Mouse (Mus musculus) intestine, embryonic 14.5 days (tissue): ENCODE measurements around the gene Mrps14. TPM values are rescaled to one million over a fixed set of nuclear protein-coding genes. Genes with fewer than 3 reads are reported as not detected.

ENCODE experiments used
- ATAC-seq: fragments of 200-750 bp; cut with Nextera tagmentation; replicated peaks from 2 replicates; pipeline ENCODE4 v1.8.0; 2017; ENCODE audit warnings: low read depth, moderate number of reproducible peaks, moderate TSS enrichment, moderate library complexity; ENCODE audit not compliant: low FRiP score, low TSS enrichment
- DNase-seq: peaks from one replicate; pipeline ENCODE4 v3.0.0-alpha.2; 2018; ENCODE audit warnings: low spot score
- H3K27ac ChIP-seq: fragments of 300-500 bp; sonication (generic); 2 replicates; pipeline ENCODE4 v1.5.1; 2014; ENCODE audit warnings: low read depth, mild to moderate bottlenecking, control low read depth
- H3K27me3 ChIP-seq: fragments of 300-500 bp; sonication (generic); replicated peaks from 2 replicates; pipeline ENCODE4 v1.6.1; 2014; ENCODE audit warnings: low read length, control low read depth; ENCODE audit not compliant: control insufficient read depth, insufficient read depth
- H3K36me3 ChIP-seq: fragments of 300-500 bp; sonication (generic); 2 replicates; pipeline ENCODE4 v1.6.1; 2014; ENCODE audit warnings: low read length, control low read depth; ENCODE audit not compliant: control insufficient read depth, insufficient read depth
- H3K4me1 ChIP-seq: fragments of 300-500 bp; sonication (generic); replicated peaks from 2 replicates; pipeline ENCODE4 v1.6.1; 2014; ENCODE audit warnings: low read length, control low read depth, mixed read lengths; ENCODE audit not compliant: control insufficient read depth, insufficient read depth
- H3K4me2 ChIP-seq: fragments of 300-500 bp; sonication (generic); 2 replicates; pipeline ENCODE4 v1.6.1; 2014; ENCODE audit warnings: low read length
- H3K4me3 ChIP-seq: fragments of 300-500 bp; sonication (generic); 2 replicates; pipeline ENCODE4 v1.5.1; 2014; ENCODE audit warnings: low read depth, low read length, control low read depth, mixed read lengths
- H3K9ac ChIP-seq: fragments of 300-500 bp; sonication (generic); 2 replicates; pipeline ENCODE4 v1.6.1; 2014; ENCODE audit warnings: mild to moderate bottlenecking, low read length
- H3K9me3 ChIP-seq: fragments of 300-500 bp; sonication (generic); 2 replicates; pipeline ENCODE4 v1.6.1; 2016; ENCODE audit warnings: low read length, control low read depth; ENCODE audit not compliant: control insufficient read depth
- WGBS: fragments of 180-500 bp; shearing (Covaris S2); extraction: QIAGEN DNeasy Blood & Tissue Kit; methylation state at CpG from one replicate; pipeline ENCODE4 v1.1.7; 2014; 5-methylcytosine and 5-hydroxymethylcytosine counted together
- polyA plus RNA-seq: library from polyadenylated mRNA; unstranded; fragments of >200 nt; fragmentation: Nextera tagmentation; extraction: Ambion mirVana; gene quantifications from 2 replicates; pipeline ENCODE4 v1.2.1, GENCODE M21; 2014

The Mrps14 gene
- polyA plus RNA-seq, 1 experiment from 2014 or later = 276 TPM

DNA sequence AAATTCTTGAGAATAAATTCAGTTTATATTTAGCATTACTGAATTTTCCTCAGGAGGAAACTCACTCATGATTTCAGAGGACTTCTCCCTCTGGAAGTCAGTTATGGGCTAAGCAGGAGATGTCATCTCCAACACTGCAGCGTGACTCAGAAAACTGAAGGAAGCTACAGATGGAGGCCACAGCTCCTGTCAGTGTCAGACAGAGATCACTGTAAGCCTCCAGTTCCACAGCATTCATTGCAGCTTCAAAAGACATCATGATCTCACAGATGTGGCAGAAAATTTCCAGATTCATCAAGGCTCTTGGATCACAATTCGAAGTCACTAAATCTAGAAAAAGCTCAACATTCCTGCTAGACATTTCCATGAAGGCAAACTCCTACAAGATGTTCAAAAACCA, 43.0 kb downstream of the Mrps14 start:
- Histone ChIP-seq H3K4me3 (no peak overlapping the region), H3K27me3 (no peaks in the 10 kb centered on the region), H3K9me3 (no peaks in the 10 kb centered on the region), H3K4me2 (no peak overlapping the region), H3K36me3 (no peaks in the 10 kb centered on the region), H3K9ac (no peak overlapping the region), H3K27ac (no peak overlapping the region), H3K4me1 (no peaks in the 10 kb centered on the region)
- no peak for DNase-seq
- ATAC-seq = no peak
- WGBS = 87% methylated on average over 2 of the region's 2 CpGs

DNA sequence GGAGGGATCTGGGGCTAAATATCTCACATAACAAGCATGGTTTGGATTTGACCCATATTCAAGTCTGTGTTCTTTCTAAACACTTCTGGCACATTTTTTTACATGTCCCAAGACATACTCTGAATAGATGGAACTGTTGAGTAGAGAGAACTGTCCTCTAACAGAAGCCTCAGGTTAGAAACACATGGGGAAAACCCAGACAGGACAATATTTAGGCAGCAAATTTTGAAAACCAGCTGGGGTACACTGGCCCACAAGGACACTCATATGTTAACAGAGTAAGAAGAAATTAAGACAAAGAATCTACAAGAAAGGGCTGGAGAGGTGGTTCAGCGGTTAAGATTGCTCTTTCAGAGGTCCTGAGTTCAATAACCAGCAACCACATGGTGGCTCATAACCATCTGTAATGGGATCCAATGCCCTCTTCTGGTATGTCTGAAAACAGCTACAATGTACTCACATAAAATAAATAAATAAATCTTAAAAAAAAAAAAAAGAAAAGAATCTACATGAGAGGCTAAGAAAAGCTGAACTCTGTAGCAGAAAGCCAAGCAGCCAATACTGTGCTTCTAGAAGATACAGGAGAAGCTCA, 43.9 kb downstream of the Mrps14 start:
- DNase-seq (no peak), ATAC-seq (no peak)
- Histone ChIP-seq H3K4me1 (no peaks in the 10 kb centered on the region), H3K27ac (no peak overlapping the region), H3K4me2 (no peak overlapping the region), H3K27me3 (no peaks in the 10 kb centered on the region), H3K9ac (no peak overlapping the region), H3K36me3 (no peaks in the 10 kb centered on the region), H3K4me3 (no peak overlapping the region), H3K9me3 (no peaks in the 10 kb centered on the region)
- 81% methylated on average over 1 of the region's 1 CpGs for WGBS

- H3K4me1 ChIP-seq = no peaks in the 10 kb centered on the region
- no peak overlapping the region for H3K27ac ChIP-seq
- DNase-seq (no peak), ATAC-seq (no peak)
- no peaks in the 10 kb centered on the region for H3K9me3 ChIP-seq
- 92% methylated on average over 2 of the region's 2 CpGs for WGBS
- no peaks in the 10 kb centered on the region for H3K36me3 ChIP-seq
- no peaks in the 10 kb centered on the region for H3K27me3 ChIP-seq
- no peak overlapping the region for H3K9ac ChIP-seq
- H3K4me2 ChIP-seq = no peak overlapping the region
- no peak overlapping the region for H3K4me3 ChIP-seq
Observed at GRCm38 (mm10) chr1:160240091-160240490, 45.1 kb downstream of the Mrps14 start.

DNA sequence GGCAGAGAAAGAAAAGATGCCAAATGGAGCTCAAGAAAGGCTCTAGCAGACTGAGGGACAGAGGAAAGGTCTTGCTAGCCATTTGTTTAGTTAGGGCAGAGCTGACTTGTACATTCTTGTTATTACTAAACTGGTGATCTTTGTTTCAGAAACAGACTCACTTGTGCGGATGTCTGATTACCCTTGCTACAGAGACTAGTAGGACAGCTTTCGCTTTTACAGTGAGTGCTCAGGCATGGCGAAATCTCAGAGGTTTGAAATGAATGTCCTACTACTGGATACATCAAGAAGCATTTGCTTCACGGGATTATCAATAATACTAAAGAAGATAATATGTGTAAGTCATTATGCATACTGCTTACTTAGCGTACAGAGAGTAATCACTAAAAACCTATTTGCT, 49.7 kb downstream of the Mrps14 start:
- 92% methylated on average over 5 of the region's 5 CpGs for WGBS
- H3K9ac ChIP-seq = no peak overlapping the region
- H3K27ac ChIP-seq = no peak overlapping the region
- no peak overlapping the region for H3K4me3 ChIP-seq
- ATAC-seq (no peak), DNase-seq (no peak)
- H3K4me2 ChIP-seq = no peak overlapping the region
- H3K36me3 ChIP-seq = no peaks in the 10 kb centered on the region
- no peaks in the 10 kb centered on the region for H3K27me3 ChIP-seq
- no peaks in the 10 kb centered on the region for H3K9me3 ChIP-seq
- no peaks in the 10 kb centered on the region for H3K4me1 ChIP-seq

- Histone ChIP-seq H3K4me1 (no peaks in the 10 kb centered on the region), H3K27me3 (no peaks in the 10 kb centered on the region), H3K9ac (no peak overlapping the region), H3K9me3 (no peaks in the 10 kb centered on the region), H3K4me3 (no peak overlapping the region), H3K4me2 (no peak overlapping the region), H3K36me3 (no peaks in the 10 kb centered on the region), H3K27ac (no peak overlapping the region)
- ATAC-seq (no peak), DNase-seq (no peak)
- 57% methylated on average over 2 of the region's 2 CpGs for WGBS
Observed at GRCm38 (mm10) chr1:160245954-160246353, 50.9 kb downstream of the Mrps14 start.

DNA sequence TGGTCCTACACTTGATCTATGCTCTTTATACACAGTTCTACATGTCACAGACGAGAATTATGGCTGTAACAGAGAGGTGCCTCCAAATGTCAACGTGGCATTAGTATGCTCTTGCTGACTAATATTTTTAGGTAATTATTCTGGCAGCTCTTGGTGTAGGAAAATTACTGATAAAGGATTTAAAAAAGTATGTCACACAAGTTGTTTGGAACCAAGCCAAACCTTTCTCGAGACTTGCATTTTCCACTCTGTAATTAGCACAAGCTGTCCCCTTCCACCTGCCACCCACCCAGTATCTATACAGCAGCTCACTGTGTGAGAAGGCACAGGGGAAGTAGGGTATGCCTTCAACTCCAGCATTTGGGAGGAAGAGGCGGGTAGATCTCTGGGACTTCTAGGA, 51.8 kb downstream of the Mrps14 start:
- H3K4me2 ChIP-seq = no peak overlapping the region
- no peak overlapping the region for H3K4me3 ChIP-seq
- no peaks in the 10 kb centered on the region for H3K36me3 ChIP-seq
- ATAC-seq (no peak), DNase-seq (no peak)
- H3K27me3 ChIP-seq = no peaks in the 10 kb centered on the region
- H3K4me1 ChIP-seq = no peaks in the 10 kb centered on the region
- H3K9me3 ChIP-seq = no peaks in the 10 kb centered on the region
- no peak overlapping the region for H3K27ac ChIP-seq
- 78% methylated on average over 4 of the region's 4 CpGs for WGBS
- H3K9ac ChIP-seq = no peak overlapping the region

- DNase-seq (no peak), ATAC-seq (no peak)
- Histone ChIP-seq H3K36me3 (no peaks in the 10 kb centered on the region), H3K9ac (no peak overlapping the region), H3K9me3 (no peaks in the 10 kb centered on the region), H3K4me3 (no peak overlapping the region), H3K4me1 (no peaks in the 10 kb centered on the region), H3K27ac (no peak overlapping the region), H3K4me2 (no peak overlapping the region), H3K27me3 (no peaks in the 10 kb centered on the region)
- 83% methylated on average over 9 of the region's 9 CpGs for whole genome bisulfite sequencing
Observed at GRCm38 (mm10) chr1:160247473-160247872, 52.5 kb downstream of the Mrps14 start.

DNA sequence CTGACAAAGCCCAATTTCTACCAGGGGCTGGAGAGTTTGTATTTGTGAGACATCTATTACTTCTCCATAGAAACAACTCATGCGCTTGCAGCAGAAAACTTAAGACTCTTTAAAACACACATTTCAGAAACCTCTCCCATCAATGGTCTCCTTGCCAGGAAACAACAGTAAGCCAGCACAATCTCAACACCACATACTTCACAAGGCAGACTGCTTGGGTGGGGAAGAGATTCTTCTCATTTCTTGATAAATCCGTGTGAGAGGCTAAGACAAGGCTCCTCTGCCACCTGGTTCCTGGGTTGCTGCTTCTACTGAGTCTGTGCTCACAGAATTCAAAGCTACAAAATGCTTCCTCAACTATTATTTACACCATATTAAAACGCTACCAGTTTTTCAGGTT, 54.8 kb downstream of the Mrps14 start:
- 68% methylated on average over 3 of the region's 3 CpGs for WGBS
- Histone ChIP-seq H3K4me1 (no peaks in the 10 kb centered on the region), H3K36me3 (no peaks in the 10 kb centered on the region), H3K4me2 (no peak overlapping the region), H3K4me3 (no peak overlapping the region), H3K9ac (no peak overlapping the region), H3K27me3 (no peaks in the 10 kb centered on the region), H3K27ac (no peak overlapping the region), H3K9me3 (no peaks in the 10 kb centered on the region)
- ATAC-seq = no peak
- no peak for DNase-seq

DNA sequence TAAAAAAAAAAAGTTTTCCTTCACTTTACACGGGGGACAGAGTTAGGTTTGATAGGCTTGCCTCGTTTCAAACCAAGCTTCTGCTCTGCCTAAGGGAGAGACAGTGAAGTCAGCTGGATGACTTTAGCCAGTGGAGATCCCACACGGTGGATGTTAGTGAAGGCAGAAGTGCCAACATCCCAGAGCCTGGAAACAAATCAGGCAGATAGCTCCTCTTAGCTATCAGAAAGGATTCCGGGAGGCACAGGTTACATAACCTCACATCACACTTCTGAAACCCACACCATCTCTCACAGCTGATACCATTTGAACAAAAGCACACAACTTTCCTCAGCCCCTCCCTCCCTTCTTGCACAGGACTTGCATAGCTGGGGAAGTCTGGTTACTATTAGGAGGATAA, 55.8 kb downstream of the Mrps14 start:
- no peaks in the 10 kb centered on the region for H3K27me3 ChIP-seq
- no peak overlapping the region for H3K4me2 ChIP-seq
- no peak overlapping the region for H3K27ac ChIP-seq
- H3K4me3 ChIP-seq = no peak overlapping the region
- WGBS = 54% methylated on average over 4 of the region's 4 CpGs
- no peaks in the 10 kb centered on the region for H3K9me3 ChIP-seq
- H3K36me3 ChIP-seq = no peaks in the 10 kb centered on the region
- DNase-seq (no peak), ATAC-seq (no peak)
- no peaks in the 10 kb centered on the region for H3K4me1 ChIP-seq
- H3K9ac ChIP-seq = no peak overlapping the region
